Mouse (Mus musculus) spleen, postnatal 14 days (tissue): ENCODE measurements at regions not wholly inside any gene's neighbourhood (a gene's known extent, or its start where the extent isn't known, plus 50 kb on each side); places are given as distances from the start of the nearest gene placed in this dataset.

Experiments used
- DNase-seq, 2 experiments: peaks; one replicate each; pipeline ENCODE4 v3.0.0; 2021 to 2022; ENCODE audit warnings: low spot score in 2 of 2

DNA sequence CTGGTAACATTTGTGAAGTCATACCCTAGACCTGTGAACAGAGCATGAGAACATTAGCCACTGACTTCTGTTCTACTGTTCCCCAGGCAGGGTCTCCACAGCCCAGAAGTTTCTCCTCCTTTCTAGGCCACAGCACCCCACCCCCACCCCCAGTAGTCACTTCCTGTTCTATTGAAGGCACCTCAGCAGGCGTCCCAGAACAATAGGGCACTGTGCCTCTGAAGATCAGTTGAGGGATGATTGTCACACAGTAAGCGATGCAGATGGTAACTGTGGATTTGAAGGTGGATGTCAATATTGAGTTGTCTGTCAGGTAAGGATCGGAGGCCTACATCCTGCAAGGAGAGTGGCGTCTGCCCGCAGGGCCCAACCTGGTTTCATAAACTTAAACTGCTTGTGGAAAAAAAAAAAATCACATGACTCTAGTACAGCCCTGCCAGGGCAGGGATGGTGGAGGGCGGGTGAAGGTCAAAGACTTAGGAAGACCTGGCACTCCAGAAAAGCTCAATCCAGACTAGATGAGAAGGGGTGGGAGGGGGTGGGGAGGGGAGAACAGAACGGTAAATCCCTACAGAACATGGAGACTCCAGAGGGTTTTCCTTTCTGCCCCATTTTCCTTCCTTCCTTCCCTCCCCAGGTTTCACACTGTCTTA is 103.1 kb upstream of the Rybp start:
- no peak for DNase-seq

DNA sequence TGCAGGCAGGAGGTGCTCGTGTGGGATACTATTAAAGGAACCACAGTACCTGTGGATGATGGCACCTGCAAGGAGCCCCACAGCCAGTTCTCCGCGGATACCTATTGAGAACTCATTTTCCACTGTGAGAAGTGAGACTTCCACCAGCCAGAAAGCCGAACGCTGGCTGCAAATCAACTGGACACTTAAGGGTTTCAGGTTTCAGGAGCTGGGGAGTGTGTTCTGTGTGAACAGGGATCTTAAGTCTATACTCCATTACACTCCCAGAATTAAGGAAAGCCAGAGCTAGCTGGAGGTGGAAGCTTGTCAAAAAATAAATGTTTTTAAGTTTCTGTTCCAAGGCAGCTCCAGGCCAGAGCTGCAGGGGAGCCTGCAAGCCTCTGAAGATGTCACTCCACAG is 99.8 kb upstream of the Rybp start:
- DNase-seq = no peak

- no peak for DNase-seq
Measured at GRCm38 (mm10) chr6:100385640-100386039, 98.4 kb upstream of the Rybp start.

DNA sequence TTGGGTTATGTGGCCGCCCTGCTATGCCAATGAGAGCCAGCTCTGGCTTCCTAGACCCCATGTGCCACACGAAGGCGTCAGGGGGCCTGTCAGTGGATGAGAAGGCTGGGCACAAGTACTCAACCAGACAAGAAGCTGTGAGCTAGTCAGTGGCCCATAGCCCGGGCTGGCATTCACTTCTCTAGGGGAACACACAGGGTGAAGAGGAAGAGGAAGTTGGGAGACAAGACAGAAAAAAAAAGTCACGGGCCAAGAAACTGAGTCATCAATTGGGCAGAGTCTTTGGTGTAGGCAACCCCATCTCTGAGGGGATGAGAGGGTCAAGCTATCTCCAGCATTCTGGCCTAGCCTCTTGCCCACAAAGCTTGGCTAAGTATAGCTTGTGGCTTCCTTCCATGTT is 93.8 kb upstream of the Rybp start:
- DNase-seq = no peak

DNA sequence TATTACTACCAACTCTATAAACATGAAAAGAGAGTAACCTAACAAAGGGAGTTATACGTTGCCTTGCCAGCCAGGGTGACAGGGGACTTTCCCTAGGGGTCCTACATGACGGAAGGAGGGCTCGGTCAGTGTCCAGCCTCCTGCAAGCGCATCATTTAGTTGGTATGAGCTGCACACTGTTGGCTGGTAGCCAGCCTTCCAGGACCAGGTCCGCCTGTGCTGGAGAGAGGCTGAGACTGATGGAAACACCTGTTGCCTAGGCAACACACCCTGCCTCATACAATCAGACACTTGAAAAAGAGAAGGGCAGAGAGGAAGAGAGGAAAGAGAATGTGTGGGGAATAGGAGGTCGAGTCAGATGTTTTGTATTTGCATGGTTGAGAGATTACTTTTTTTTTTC is 93.3 kb upstream of the Rybp start:
- no peak for DNase-seq

DNA sequence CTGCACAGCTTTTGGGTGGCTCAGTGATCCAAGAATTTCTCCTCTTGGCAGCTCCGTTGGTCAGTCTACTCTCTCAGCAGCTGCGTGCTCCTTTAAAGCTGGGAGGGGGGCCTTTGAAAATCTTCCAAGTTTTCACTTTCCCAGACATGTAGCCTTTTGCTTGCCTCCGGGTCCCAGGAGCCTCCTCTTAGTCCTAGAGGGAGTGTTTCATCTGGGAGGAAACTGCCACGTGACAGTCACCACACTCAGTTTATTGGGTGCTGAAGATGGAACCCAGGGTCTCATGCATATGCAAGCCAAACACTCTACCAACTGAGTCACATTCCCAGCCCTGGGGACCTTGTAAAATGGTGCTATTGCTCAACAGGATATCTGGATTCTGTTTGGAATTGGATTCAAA is 92.5 kb upstream of the Rybp start:
- no peak for DNase-seq

GRCm38 (mm10) chr6:100378533-100378874 is 91.2 kb upstream of the Rybp start:
- DNase-seq = no peak

DNA sequence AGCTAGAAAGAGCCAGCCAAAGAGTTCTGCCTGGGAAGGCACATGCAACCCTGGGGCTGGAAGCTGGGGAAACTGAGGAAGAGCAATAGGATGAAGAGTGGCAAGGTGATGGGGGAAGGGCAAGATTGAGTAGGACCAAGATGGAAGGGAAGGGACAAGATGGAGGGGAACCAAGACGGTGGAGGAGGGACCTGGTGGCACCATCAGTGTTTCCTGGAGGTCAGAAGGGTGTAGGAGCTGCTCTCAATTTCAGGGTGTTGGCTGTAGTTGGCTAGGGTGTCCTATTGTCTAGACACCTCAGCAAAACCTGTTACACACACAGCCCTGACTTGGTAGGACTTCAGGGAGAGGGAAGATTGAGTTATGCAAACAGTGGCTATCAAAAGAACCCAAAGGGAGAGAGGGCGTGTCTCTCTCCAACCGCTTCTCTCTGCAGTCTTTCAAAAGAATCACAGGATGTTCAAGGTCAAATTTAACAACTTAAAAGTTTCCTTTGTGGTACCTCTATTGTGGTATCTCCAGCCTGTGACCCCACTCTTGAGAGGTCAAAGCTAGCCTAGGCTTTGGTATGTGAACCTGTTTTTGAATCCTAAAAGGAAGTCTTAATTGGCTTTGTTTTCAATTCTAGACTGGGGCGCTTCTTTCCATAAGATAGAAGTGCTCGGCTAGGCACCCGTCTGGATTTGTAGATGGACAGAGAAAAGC is 90.7 kb upstream of the Rybp start:
- DNase-seq = no peak

DNA sequence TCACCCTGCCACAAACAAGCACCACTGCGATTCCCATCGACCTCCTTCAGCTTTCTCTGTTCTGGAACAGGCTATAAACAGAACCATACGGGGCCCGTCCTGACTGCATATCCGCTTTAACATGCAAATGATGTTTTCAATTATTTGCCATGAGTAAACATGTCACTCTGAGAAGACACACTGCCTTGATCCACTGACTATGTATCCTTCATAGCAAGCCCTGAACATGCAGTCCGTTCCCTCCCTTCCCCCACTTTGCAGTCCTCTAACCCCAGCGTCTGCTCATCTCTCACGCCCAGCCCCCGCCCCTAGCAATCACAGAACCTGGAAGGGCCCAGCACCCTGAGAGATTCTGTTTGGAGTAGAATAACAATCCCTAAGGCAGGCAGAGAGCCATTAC is 89.4 kb upstream of the Rybp start:
- no peak for DNase-seq

DNA sequence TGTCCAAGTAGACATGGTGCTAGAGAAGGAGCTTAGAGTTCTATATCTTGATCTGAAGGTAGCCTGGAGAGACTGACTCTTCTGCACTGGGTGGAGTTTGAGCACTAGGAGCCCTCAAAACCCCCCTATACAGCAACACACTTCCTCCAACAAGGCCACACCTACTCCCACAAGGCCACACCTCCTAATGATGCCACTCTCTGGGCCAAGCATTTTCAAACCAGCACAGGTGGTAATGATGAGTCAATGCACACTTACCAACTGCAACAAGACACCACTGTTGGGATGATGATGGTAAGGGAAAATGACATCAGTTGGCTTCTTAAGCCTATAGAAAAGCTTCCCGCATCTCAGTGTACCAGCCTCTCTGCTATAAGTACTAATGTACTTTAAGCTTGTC is 83.5 kb upstream of the Rybp start:
- no peak for DNase-seq

- no peak for DNase-seq
Measured at GRCm38 (mm10) chr6:100370358-100370757, 83.1 kb upstream of the Rybp start.

DNA sequence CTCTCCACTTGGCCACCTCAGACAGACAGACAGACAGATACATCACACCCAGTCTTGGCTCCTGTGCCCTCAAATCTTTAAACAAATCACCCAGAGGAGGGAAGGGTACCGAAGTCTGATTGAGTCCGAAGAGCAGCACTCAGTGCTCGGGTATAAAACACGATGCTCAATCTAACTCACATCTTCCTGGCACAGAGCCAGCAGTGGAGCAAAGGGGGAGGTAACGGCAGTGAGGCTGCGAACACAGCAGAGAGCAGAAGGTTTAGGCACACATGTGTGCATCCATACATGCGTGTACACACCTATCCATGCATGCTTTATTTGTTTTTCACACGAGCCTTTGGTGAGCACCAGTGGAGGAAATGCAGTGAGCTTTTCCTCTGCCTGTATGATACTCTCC is 78.9 kb upstream of the Rybp start:
- no peak for DNase-seq

DNA sequence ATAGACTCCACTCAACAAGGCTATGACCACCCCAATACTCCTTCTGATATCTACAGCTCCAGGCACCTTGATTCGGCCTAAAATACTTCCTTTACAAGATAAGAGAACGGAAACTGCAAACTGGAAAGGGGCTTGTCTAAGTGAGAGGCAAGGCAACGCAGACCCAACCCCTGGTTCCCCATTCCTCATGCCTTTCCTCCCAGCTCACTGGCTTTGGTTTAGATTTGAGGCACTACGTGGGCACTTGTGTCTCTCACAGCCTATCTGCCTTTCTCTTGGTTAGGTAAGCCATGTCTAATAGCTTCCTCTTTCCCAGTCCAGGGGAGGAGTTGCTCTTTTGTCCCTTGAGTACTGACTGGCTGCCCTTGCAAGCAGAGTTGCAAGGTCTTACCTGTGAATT is 78.5 kb upstream of the Rybp start:
- DNase-seq = no peak

GRCm38 (mm10) chr6:100363683-100364082 is 76.4 kb upstream of the Rybp start:
- no peak for DNase-seq

- no peak for DNase-seq
Measured at GRCm38 (mm10) chr6:100356617-100357399, 69.5 kb upstream of the Rybp start.

- DNase-seq = no peak
Measured at GRCm38 (mm10) chr6:100355858-100356257, 68.6 kb upstream of the Rybp start.

DNA sequence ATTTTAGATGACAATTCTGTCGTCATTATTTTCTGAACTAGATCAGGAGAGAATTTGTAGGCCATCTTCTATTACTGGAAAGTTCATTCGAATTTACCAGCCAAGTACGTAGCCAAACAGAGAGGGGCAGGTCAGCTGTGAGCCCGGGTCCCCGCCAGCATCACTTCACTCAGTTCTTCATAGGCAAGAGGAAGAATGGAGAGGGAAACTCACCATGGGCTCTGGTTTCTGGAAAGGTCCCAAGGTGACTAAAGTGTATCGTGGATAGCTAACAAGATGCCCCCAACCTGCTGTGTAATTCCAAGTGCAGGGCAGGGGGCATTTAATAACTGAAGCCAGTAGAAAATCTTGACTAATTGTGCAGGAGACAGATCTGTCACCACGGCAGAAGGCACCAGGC is 60.2 kb upstream of the Rybp start:
- no peak for DNase-seq

- DNase-seq = no peak
Measured at GRCm38 (mm10) chr6:100345073-100345472, 57.8 kb upstream of the Rybp start.

GRCm38 (mm10) chr6:100341305-100342290 is 54.3 kb upstream of the Rybp start:
- DNase-seq = no peak

DNA sequence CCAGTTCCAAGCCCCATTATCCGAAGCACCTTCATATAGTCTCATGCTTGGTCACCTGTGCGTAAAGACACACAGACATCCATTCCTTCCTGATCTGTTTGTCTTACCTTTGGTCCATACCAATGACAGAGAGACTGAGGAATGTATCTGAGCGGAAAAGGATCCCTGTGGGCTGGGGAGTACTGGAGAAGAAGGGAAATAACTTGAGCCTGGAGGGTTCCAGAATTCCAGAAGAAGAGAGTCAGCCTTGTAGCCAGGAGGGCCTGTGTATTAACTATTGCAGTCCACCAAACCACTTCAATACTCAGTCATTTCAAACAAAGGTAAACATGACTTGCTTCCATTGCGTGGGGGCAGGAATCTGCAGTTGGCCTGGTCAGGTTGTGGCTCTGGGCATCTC is 51.0 kb upstream of the Rybp start:
- no peak for DNase-seq
